Mouse (Mus musculus) bone marrow macrophage, adult 2 months (primary cell): Measurements from ENCODE around the gene Mtmr11.

Experiments used
- CTCF ChIP-seq: IDR thresholded peaks from 2 replicates; pipeline ENCODE4 v1.5.1; 2012; ENCODE audit warnings: low read depth, mild to moderate bottlenecking, low read length, moderate library complexity
- POLR2A ChIP-seq: IDR thresholded peaks from 2 replicates; pipeline ENCODE4 v1.6.1; 2012; ENCODE audit warnings: mild to moderate bottlenecking, low read depth, low read length, borderline replicate concordance

DNA sequence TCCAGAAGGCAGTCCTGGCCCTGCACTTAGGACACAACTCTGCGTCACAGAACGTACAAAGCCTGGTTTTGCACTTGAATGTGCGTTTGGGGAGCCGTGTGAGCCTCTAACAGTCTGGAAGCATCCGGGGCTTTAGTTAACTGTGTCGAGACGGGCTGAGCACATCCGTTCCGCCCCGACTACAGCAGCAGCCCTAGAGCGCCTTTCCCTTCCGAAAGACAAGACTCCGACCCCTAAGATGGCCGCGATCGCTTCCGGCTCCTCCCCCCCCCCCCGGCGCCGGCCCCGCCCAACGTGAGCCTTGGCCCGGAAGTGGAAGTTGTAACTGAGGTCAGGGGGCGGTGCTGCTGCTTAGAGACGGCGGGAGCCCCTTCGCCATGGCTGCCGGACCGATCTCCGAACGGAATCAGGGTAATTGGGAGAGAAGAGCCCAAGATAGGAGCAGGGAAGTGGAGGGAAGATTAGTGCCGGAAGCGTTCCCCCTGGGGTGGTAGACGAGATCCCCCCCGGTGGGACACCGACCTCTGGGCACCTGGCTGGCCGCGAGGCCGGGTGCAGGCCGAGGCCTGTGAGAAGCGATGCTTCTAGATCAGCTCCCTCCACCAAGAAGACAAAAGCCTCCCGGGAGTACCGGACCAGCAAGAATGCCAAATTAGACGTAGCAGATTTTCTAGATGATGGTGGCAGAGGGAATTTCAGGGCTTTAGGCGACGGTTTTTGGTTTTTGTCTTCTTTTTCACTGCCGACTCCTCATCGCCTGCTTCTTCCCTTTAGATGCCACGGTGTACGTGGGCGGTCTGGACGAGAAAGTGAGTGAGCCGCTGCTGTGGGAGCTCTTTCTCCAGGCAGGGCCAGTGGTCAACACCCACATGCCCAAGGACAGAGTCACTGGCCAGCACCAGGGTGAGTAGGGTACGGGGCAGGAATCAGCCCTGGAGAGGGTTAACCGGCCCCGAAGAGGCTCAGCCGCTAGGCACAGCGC, 10.7 kb downstream of the Mtmr11 start, which contains the start of gene Sf3b4:
- 0 out of 2 replicates have a peak, but pooled peaks have one; percentile 56 for TF ChIP-seq POLR2A
- TF ChIP-seq CTCF, result no peak
